Mouse (Mus musculus): ENCODE results near the gene Cd248.

DNA sequence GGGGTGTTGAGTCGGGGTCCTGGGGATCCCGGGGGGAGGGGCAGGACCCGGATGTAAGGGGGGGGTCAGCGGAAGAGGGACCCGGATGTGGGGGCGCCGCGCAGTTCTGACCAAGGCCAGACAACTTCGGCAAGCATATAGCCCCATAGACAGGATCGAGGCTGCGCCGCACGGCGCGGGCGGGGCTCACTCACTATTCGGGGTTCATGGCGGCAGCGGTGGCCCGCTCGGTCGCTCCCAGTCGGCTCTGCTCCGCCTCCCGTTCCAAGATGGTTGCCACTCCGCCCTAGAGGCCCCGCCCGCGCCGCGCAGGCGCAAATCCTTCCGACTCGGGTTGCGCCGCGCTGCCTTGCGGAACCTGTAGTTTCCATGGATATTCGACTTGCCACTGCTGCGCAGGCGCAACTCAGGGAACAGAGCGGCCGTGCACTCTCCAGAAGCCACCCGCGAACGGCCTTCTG lies 38.9 kb downstream of the Cd248 start, which contains the start of gene Rab1b:
- TF ChIP-seq CTCF (IDR thresholded peaks at IDR 0.05; ENCODE audit: borderline replicate concordance, extremely low read depth, insufficient read depth, insufficient read length) = no peak
- peak; percentile 70; the same call in 1 of the 2 replicates for TF ChIP-seq POLR2A (IDR thresholded peaks at IDR 0.05; ENCODE audit: borderline replicate concordance, extremely low read depth, insufficient read depth, insufficient read length, poor library complexity, severe bottlenecking)

All from brain, embryonic 14.5 days (tissue).